Mouse (Mus musculus): ENCODE results near the gene Zfp710.

DNA sequence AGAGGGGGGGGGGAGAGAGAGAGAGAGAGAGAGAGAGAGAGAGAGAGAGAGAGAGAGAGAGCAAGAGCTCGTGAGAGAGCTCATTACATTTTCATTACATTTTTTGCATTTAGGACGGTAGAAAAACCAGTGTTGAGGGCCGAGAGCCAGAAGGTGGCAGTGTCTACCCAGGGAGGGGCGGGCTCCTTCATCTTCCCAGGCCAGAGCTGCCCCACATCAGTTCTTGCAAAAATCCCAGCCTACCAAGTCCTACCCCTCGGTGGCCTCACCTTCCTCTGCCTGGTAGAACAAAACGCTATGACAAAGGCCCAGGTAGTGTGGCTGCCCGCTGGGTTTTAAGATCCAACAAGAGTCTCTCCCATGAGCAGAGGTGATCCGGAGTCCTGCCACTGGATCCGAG lies 116.2 kb downstream of the Zfp710 start:
- TF ChIP-seq CTCF (IDR thresholded peaks at IDR 0.05; ENCODE audit: control insufficient read depth, insufficient read depth, insufficient read length) (peak; percentile 72), MAX (IDR thresholded peaks at IDR 0.05) (no peak), USF1 (IDR thresholded peaks at IDR 0.05; ENCODE audit: low read depth) (no peak), CEBPB (IDR thresholded peaks at IDR 0.05; ENCODE audit: low read depth) (no peak), MYOG (IDR thresholded peaks at IDR 0.05; ENCODE audit: control insufficient read depth, extremely low read depth, insufficient read length) (no peak), MYOD1 (IDR thresholded peaks at IDR 0.05; ENCODE audit: control insufficient read depth, insufficient read length, low read depth) (no peak), FOSL1 (IDR thresholded peaks at IDR 0.05; ENCODE audit: insufficient read depth, low read length, poor library complexity, severe bottlenecking) (no peak)
